Mouse (Mus musculus): Measurements from ENCODE around the gene H3f3b.

DNA sequence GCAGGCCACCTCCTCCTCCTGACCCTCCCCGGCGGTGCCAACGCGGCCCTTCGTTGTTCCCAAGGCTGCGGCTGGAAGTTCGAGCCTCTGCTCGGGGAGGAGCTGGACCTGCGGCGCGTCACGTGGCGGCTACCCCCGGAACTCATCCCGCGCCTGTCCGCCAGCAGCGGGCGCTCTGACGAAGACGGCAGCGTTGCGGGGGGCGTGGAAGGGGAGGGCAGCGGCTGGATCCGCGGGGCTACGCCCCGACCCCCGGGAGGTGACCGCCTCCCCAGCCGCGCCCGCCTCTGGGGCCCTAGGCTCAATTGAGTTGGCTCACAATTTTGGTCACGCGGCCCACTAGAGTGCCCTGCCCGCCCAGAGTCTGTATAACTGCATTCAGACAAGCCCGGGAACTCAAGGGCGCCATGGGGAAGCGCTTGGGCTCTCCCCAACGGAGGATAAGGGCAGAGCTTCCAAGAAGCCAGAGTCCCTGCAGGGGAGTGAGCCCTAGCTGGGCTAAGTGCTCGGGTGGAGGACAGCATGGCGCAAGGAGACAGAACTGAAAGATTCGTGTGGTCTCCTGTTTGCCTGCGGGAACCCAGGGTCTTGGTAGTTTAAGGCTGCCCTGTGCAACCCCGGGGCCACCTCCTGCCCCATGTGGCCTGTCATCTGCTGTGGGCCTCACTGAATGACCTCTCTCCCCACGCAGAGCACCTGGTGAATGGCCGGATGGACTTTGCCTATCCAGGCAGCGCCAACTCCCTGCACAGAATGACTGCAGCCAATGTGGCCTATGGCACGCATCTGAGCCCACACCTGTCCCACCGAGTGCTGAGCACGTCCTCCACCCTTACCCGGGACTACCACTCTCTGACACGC is 22.7 kb downstream of the H3f3b start:
- TF ChIP-seq CTCF (IDR thresholded peaks at IDR 0.05; ENCODE audit: low read depth, low read length) (peak; percentile 63), POLR2A (IDR thresholded peaks at IDR 0.05; ENCODE audit: extremely low read depth, insufficient read depth, low read length) (no peak)

Data from liver, adult 2 months (tissue).